Mouse (Mus musculus) spleen, postnatal 36 days (tissue): ENCODE measurements at regions not wholly inside any gene's neighbourhood (a gene's known extent, or its start where the extent isn't known, plus 50 kb on each side); places are given as distances from the start of the nearest gene placed in this dataset.

Experiments used
- DNase-seq, 2 experiments: peaks; one replicate each; pipeline ENCODE4 v3.0.0; 2022; ENCODE audit warnings: low spot score in 2 of 2, mixed read lengths in 1 of 2

DNA sequence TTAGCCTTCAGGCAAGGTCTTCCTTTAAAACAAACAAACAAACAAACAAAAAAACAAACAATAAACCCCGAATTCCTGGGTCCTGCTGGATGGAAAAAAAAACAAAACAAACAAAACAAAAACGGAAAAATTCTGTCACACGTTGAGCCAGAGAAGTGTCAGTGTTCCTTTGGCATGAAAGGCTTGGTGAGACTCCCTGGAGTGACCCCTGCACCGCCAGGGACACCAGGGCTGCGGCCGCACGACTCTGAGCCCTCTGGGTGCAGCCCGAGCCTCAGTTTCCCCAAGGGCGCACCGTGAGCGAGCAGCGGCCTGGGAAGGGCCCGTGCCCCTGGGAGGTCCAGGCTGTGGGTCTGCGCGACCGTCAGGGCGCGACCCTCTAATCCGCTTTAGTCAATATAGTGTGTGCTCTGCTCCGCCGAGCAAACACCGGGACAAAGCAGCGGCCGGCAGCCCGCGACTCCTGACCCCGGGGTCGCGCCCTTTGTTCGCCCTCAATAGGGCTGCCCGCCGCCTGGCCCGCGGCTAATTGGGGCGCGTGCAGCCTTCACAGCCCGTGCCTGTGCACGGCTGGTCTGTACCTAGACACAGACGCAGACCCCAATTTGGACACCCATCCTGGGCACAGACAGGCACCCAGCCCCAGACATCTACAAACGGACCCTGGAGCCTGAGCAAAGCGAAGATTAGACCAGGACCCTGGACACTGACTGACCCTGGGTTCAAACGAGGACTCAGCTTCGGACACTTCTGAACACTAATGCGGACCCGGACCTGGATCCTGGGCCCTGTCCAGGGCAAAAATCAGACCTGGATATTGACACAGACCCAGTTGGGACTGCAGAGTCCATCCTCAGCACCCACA is 74.0 kb upstream of the Ppara start:
- DNase-seq, result no peak

DNA sequence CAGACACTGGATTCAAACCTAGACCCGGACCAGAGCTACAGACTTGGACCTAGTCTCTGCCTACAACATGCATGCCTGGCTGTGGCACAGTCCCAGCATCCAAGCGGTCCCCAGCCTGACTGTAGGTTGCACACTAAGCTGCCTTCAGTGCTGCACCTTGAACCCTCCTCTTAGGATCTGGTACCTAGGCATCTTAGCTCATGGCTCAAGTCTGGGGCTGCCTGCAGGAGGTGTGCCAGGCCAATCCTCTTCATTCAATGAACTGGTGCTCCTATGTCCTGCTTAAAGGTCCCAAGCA is 73.4 kb upstream of the Ppara start:
- DNase-seq, result no peak

DNA sequence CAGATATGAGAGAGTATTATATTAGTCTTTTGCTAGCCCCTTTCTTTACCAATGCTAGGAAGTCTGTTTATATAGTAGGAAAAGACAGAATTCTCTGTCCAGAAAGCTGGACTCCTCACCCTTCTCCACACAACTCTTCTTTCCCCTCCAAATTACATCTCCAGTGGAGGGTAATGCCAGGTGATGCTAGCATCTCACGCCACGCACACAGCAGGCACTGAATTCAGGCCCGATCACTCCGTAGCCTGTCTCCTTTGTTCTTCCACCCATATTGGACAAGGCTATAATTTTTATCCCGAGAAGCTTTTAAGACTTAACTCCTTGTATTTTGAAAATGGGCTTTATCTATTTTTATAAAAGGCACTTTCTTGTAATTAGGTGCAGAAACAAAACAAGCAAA is 73.0 kb upstream of the Ppara start:
- DNase-seq, result no peak

DNA sequence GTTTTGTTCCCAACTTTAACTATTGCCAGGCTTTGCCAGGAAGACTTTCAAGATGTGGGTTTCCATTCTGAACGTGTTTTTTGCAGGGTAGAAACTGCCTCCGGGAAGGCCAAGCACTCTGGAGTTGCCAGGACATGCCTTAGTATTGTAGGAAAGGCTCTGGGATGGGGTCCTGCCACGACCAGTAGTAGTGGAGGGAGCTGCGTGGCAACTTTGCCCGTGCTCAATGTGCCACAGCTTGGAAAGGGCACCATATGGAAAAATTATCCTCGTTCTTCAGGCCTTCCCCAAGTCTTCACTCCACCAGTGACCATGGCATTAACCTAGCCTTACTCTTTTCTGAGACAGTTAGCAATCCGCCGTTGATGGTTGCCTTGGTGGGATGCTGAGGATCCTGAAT is 72.5 kb upstream of the Ppara start:
- DNase-seq, result no peak

DNA sequence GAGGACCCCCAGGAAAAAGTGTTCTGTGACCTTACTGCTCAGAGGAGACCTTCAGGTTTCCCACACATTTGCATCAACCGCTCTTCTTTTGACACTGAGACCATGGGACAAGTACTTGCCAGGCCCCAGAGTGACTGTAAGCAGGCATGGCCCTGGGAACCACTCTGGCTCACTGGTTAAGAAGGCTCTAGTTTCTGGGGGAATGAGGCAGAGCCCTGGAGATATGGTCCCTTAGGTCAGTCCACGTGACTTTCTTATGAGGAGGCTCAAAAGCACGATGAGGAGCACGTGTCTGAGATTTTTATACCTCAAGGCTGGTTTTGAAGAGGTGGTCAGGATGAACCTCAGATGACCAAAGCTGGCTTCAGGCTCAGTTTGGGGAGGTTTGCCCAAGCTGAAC is 72.1 kb upstream of the Ppara start:
- no peak for DNase-seq

DNA sequence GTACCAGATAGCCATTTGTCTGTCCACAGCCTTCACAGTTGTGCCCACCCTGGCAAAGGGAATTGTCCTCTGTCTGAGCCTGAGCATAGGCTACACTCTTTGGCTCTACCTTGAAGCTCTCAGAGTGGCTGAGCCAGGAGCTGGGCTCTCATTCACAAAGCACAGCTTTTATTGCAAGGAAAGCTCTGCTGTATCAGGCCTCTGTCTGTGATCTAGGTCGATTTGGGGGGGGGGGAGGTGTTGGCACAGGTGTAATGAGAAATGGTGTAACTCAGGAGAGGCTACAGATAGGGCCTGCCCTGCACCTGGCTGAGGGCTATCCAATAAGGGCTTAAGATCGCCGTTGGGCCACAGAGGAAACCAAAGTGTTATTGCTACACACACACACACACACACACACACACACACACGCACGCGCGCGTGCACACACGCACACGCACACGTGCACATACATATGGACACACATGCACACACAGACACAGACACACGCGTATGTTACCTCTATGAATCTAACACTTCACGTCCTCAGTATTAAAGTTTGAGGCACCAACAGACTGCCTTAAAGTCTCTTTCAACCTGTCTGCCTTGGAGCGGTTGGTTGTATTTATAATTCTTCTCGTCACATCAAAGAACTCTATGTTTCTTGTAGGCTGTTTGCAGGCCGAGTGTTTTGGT is 70.9 kb upstream of the Ppara start:
- no peak for DNase-seq

DNA sequence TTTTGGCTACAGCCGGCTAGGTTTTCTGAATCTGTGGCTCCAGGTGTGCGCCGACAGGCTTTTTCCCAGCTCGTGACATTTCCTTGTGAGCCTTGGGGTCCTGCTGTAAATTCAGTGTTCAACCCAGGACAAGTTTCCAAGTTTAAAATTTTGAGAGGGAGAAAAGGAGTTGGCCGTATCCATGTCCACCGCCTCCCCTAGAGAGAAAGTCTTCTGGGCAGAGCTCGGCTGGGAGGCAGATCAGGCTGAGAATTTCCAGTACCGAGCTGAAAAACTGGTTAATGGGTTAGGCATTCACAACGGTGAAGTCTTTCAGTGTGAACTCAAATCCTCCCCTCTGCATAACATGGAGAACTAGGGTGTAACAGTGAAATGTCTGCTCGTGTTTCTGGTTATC is 70.4 kb upstream of the Ppara start:
- no peak for DNase-seq

DNA sequence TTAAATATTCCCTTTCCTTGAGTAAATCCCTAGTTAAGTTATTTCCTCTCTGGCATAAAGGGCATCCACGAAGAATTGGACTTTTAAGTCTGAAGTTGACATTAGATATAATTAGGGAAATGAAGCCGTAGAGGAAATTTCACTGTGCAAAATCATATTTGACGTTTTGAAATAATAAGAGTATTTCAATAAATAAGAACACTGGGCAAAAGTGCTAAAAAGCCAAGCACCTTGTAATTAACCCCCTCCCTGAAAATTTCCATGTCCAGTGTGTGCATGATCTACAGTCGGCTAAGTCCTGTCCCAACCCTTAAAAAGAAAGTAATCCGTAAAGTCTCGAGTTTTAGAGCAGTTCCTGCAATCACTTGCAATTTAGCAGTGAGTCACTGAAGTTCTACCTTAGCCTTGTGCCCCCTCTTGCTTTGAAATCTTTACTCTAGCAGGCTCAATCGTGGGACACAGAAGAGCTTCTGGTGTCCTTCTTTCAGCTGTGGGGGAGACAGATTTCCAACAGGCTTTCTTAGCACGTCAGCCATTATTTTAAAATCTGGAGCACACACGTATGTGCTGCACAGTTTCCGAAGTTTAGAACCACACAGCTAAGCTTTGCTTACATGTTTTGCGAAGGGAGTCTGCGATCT is 69.5 kb upstream of the Ppara start:
- no peak for DNase-seq

DNA sequence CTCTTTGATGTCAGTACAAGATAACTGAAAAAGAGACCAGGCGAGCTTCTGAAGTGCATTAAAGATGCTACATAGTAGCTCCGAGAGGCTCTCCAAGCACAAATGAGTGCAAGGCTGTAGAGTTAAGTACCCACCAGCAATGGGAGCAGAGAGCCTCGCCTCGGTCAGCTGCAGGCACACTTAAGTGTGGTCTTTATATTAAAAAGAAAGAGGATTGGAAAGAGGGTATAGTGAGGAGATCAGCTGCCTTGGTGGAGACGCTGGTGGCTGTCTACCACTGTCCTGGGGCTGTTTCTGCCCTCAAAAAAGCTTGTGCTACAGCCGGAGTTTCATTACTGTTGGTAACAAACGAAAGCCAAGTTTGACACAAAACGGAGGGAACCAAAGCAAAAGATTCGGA is 68.3 kb upstream of the Ppara start:
- DNase-seq, result no peak

DNA sequence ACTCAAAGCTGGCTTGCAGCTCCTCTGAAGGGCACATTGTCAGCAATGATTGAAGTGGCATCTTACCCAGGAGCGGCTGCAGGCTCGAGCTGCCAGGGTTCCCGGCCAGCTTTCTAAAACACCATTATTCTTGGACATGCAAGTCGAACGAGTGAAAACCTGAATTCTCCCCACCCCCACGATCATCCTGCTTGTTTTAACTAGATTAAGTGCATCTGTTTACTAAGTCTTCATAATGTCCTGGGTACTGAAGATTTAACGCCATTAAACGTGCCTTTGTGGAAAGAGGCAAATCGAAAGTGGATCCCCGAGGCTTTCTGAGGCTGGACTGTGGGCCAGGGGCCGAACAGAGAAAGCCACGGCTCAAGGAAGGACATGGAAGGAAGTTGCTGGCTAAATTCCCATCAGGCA is 67.4 kb upstream of the Ppara start:
- no peak for DNase-seq

DNA sequence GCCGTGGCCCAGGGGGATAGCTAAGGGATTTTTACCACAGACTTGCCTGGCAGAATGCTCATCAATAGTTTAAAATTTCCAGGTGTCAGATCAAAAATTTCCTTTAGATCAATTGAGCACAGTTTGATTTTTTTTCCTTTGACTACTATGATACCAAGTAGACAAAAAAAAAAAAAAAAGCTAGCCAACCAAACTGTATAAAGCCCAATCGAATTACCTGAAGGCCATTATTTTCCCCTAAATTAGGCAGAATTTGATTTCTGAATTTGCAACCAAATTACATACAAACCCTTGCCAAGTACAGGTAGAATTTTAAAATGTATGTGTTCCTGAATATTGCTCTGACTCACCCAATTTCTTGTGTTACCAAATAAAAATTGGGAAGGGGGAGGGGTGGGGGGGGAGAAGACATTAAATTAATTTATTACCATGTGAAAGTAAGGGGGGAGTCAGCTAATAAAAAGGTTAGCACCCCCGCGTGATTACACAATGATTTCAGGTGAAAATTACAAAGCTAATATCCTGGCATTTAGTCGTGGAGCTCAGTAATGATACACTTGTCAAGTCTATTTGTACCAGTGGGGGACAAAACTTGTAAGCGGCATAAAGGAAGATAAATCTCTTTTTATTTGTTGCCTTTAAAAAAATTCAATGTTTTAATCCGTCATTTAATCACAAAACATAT is 66.7 kb upstream of the Ppara start:
- DNase-seq, result no peak

DNA sequence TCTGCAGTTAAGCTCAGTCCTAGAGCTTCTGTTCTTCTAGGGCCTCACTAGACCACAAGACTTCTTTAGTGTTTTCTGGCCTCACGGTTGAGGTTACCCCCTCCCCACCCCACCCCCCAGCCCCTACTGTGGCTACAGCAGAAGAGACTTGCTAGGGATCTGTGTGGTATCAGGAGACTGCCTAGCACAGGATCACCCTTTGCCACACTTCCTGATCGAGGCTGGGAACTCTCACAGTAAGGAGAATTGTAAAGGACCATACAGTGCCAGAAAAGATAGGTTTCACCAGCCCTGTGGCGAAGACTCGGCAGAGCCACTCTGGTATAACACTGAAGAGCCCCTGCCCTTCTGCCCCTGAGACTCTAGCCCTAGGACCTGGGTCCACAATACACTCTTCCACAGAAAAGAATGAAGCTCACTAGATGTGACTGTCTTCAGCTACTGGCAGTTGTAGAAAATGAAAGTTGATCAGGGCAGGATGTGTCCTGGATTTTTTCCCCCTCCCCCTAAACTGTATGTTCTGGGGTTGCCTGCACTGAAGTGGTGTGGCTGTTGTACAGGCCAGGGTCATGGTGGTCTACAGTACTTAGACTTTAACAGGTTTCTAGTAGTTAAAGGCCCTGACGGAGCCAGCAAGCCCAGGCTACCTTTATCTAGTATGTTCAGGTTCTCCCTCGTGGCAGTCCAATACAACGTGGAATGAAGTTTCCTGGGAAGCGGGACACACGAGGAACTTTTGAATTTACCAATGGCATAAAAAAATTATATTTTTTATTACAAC is 65.7 kb upstream of the Ppara start:
- no peak for DNase-seq

DNA sequence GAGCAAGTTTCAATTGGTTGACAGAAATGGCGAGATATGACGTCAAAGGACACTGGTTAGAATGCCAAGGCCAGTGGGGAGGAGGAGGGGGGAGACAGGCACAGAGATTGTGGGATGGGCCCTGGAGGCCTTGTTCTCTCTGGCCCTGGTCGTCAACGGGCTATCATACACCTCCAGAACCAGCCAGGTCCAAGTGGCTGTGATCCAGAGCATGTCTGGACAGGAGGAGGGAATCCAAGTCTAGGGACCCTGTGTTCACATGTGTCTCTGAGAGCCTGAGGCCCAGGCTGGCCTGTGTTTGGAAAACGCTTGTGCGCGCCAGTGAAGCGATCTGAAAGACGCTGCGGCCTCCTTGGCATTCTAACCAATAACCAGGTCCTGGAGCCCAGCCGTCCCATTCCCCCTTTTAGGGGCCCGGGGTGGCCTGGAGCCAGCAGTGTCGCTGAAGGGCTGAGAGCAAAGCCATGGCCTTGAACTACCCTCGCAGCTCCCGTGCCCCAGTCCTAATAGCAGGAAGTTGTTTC is 65.1 kb upstream of the Ppara start:
- no peak for DNase-seq

DNA sequence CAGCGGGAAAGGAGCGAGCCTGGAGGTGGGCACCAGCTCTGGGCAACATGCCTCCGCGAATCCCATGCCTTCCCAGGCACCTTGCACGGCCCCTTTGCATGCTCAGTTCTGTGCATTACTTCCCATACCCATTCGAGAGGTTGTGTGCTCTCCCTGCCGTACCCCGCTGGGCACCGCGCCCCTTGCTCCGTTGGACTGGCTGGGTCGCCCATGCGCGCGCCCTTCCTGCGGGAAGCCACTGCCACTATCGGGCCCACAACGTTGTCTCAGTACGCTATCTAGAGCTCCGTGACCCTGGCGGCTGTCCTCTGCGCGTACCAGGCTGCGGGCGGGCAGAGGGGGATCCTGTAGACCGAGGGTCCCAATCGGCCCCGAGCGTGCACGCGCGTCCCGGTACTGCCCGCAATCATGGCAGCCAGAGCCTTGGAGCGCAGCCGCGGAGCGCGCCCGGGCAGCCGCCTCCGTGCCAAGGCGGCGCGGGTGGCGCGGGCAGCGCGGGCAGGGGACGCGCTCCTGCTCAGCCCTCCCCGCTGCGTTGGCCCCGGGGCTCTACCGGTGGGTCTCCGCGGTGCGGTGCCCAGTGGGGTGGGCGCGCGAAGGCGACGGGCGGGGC is 64.5 kb upstream of the Ppara start:
- no peak for DNase-seq

DNA sequence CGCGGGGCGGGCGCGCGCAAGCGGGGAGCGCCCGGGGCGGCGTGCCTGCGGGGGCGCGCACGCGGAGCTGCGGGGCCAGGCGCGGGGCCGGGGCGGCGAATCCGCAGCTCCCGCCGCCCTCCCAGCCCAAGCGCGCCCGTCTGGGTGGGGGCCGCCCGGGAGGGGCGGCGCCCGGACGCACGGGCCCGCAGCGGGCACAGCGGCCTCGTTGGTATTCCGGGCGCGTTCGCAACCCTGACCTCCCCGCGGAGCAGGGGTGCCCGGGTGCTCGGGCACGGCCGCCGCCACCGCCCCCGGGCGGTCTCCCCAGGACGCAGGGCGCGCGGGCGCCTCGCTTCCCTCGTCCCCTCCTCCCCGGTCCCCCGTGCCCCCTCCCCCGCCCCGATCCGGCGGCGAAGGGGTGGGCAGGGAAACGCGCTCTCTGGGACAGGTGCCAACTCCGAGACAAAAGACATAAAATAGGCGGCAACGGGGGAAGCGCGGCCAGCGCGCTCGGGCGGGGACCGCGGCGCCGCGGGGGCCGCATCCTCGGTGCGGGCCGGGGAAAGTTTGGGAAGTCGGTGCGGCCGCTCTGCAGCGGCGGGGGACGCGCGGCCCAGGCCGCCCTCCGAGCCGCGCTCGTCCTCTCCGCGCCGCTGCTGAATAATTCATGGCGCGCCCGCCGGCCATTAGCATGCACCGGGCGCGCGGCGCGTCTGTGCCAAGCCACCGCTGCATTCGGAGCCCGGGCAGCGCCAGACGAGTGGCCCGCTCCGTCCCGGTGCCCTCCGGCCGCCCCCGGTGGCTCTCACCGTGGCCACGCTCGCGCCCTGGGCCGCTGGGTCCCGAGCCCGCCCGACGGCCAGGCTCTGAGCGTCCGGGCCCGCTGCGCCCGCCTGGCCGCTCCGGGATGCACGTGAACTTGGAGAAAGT is 63.7 kb upstream of the Ppara start:
- peak; percentile 34 to 48 for DNase-seq

DNA sequence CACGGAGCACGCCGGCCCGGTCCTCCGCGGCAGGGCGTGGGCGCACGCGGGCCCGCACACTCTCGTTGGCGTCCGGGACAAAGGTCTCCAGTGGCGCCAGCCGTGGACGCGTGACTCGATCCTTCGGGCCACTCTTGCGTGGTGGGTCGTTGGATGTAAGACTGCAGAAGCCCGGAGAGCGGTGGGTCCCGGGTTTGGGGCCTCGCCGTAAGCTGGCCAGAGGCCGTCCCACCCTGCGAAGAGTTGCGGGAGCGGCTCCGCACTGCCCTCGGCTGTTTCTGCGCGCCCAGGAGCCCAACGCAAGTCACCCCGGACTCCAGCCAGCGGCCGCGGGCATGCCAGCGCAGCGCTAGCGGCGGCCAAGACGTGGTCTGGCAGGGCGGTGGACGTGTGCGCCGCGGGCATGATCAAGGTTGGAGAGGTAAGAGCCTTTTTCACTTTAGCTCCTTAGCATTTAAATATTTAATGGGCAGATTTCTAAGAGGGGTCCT is 63.0 kb upstream of the Ppara start:
- DNase-seq, result no peak

DNA sequence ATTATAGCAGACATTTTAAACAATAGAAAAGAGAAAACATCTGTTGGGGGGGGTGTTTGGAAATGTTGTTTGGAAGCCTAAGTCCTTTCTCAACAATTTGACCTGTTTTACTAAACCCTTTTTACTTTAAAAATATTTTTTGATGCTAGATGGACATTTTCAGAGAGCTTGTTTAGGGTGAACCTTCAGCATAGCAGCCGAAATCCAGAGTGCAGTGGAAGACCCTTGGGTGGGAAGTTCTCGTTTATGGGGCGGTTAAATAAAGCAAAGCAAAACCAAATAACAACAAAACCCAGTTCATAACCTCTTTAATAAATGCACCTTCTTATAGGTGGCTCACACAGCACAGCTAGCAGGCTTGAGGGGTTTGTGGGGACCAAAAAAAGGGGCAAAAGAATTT is 62.4 kb upstream of the Ppara start:
- no peak for DNase-seq

DNA sequence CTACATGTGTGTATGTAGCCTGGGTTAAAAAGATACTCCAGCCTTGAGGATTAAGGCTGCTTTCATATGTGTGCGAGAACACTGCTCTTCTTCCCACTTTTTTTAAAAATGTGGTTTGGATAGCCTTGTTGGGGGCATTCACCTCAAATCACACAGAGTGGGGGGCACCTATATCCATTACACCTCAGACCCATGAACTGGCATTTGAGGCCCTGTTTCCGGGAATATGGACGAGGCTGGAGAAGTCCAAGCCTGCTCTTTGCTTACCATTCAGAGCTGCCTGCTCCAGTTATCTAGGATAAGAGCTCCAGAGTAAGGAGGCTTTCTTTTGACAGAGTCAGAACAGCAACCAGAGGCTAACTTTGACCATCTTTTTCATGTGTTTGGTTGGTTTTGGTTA is 61.9 kb upstream of the Ppara start:
- no peak for DNase-seq

DNA sequence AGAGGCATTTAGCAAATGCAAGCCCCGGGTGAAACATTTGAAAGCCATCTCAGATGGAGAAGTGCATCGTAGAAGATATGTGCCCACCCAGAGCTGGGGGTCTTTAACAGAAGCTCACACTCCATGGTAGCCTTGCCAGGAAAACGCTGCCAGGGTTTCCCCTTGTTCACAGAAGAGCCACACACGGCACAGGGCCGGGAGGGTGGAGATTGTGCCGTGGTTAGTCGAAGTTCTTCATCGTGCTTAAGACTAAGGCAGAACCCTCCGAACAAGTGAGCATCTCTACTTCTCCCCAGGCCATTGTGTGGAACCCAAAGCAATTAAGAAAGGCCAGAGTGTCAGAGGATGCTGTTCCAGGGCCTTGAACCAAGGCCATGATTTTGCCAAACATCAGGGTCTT is 61.3 kb upstream of the Ppara start:
- DNase-seq, result no peak
